Mouse (Mus musculus) hindbrain, embryonic 12.5 days (tissue): ENCODE measurements around the gene Cep97. TPM values are rescaled to one million over a fixed set of nuclear protein-coding genes. Genes with fewer than 3 reads are reported as not detected.

Experiments
- ATAC-seq: fragments of 200-750 bp; cut with Nextera tagmentation; 2 replicates; pipeline ENCODE4 v1.8.0; 2017; ENCODE audit warnings: moderate TSS enrichment; ENCODE audit not compliant: low FRiP score
- H3K27ac ChIP-seq: fragments of 300-500 bp; sonication (generic); 2 replicates; pipeline ENCODE4 v1.5.1; 2016; ENCODE audit warnings: mild to moderate bottlenecking
- H3K27me3 ChIP-seq: fragments of 300-500 bp; sonication (generic); 2 replicates; pipeline ENCODE4 v1.6.1; 2016; ENCODE audit warnings: mild to moderate bottlenecking
- H3K36me3 ChIP-seq: fragments of 300-500 bp; sonication (generic); 2 replicates; pipeline ENCODE4 v1.6.1; 2016; ENCODE audit warnings: mild to moderate bottlenecking
- H3K4me1 ChIP-seq: fragments of 300-500 bp; sonication (generic); 2 replicates; pipeline ENCODE4 v1.6.1; 2016
- H3K4me2 ChIP-seq: fragments of 300-500 bp; sonication (generic); replicated peaks from 2 replicates; pipeline ENCODE4 v1.6.1; 2016; ENCODE audit warnings: mild to moderate bottlenecking
- H3K4me3 ChIP-seq: fragments of 300-500 bp; sonication (generic); 2 replicates; pipeline ENCODE4 v1.5.1; 2016; ENCODE audit warnings: mild to moderate bottlenecking
- H3K9ac ChIP-seq: fragments of 300-500 bp; sonication (generic); 2 replicates; pipeline ENCODE4 v1.6.1; 2016; ENCODE audit warnings: mild to moderate bottlenecking, moderate library complexity
- H3K9me3 ChIP-seq: fragments of 300-500 bp; sonication (generic); replicated peaks from 2 replicates; pipeline ENCODE4 v1.6.1; 2016; ENCODE audit warnings: mild to moderate bottlenecking
- WGBS: fragments of 180-500 bp; shearing (Covaris S2); methylation state at CpG from one replicate; pipeline ENCODE4 v1.1.7; 2016; 5-methylcytosine and 5-hydroxymethylcytosine counted together
- polyA plus RNA-seq: library from polyadenylated mRNA; unstranded; fragments of >200 nt; fragmentation: Nextera tagmentation; extraction: Ambion mirVana; gene quantifications from 2 replicates; pipeline ENCODE4 v1.2.1, GENCODE M21; 2016

Gene Cep97
- polyA plus RNA-seq, 1 experiment from 2014 or later, result 16.5 TPM

GRCm38 (mm10) chr16:55894893-55895650 is 39.6 kb downstream of the Cep97 start, which contains the start of gene Nxpe3:
Gene Nxpe3 (minus strand): TSS chr16:55895285.
- peak within 1 kb of the TSS; percentile 82 for H3K4me2 ChIP-seq
- peak within 1 kb of the TSS; percentile 74 for H3K4me3 ChIP-seq
- H3K36me3 ChIP-seq, result peaks cover 5% of the 10 kb centered on the region; the same call in 1 of the 2 replicates
- under 1% methylated on average over 72 of the region's 74 CpGs for WGBS
- peak within 1 kb of the TSS; percentile 84 for H3K27ac ChIP-seq
- peaks cover 12% of the 10 kb centered on the region for H3K4me1 ChIP-seq
- no peaks in the 10 kb centered on the region for H3K27me3 ChIP-seq
- H3K9ac ChIP-seq, result peak within 1 kb of the TSS; percentile 77
- H3K9me3 ChIP-seq, result no peaks in the 10 kb centered on the region
- ATAC-seq, result peak; percentile 97

- H3K4me3 ChIP-seq, result peak overlapping the region; percentile 74
- H3K9me3 ChIP-seq, result no peaks in the 10 kb centered on the region
- peak overlapping the region; percentile 77 for H3K9ac ChIP-seq
- peaks cover 10% of the 10 kb centered on the region for H3K36me3 ChIP-seq
- H3K4me1 ChIP-seq, result peaks cover 12% of the 10 kb centered on the region
- peak overlapping the region; percentile 82 for H3K4me2 ChIP-seq
- no peaks in the 10 kb centered on the region for H3K27me3 ChIP-seq
- 1% methylated on average over 4 of the region's 4 CpGs for WGBS
- no peak for ATAC-seq
- peak overlapping the region; percentile 84 for H3K27ac ChIP-seq
Measured at GRCm38 (mm10) chr16:55894536-55894892, 40.1 kb downstream of the Cep97 start.

GRCm38 (mm10) chr16:55893410-55894107 is 41.1 kb downstream of the Cep97 start:
- Histone ChIP-seq H3K27me3 (no peaks in the 10 kb centered on the region), H3K36me3 (peaks cover 14% of the 10 kb centered on the region), H3K27ac (no peak overlapping the region), H3K9me3 (no peaks in the 10 kb centered on the region), H3K4me1 (peaks cover 12% of the 10 kb centered on the region), H3K4me3 (no peak overlapping the region), H3K9ac (0 out of 2 replicates have a peak overlapping the region, but pooled peaks have one; percentile 77), H3K4me2 (peak overlapping the region; percentile 82)
- WGBS, result 85% methylated on average over 8 of the region's 8 CpGs
- no peak for ATAC-seq

GRCm38 (mm10) chr16:55892484-55892883 is 42.2 kb downstream of the Cep97 start:
- Histone ChIP-seq H3K4me2 (no peak overlapping the region), H3K27ac (no peak overlapping the region), H3K27me3 (no peaks in the 10 kb centered on the region), H3K9ac (no peak overlapping the region), H3K4me3 (no peak overlapping the region), H3K9me3 (no peaks in the 10 kb centered on the region), H3K36me3 (peaks cover 22% of the 10 kb centered on the region), H3K4me1 (peaks cover 12% of the 10 kb centered on the region)
- no peak for ATAC-seq
- 67% methylated on average over 7 of the region's 7 CpGs for WGBS

- H3K4me3 ChIP-seq, result no peak overlapping the region
- 96% methylated on average over 7 of the region's 7 CpGs for WGBS
- no peaks in the 10 kb centered on the region for H3K27me3 ChIP-seq
Measured at GRCm38 (mm10) chr16:55891346-55891745, 43.3 kb downstream of the Cep97 start.

GRCm38 (mm10) chr16:55890346-55891136 is 44.1 kb downstream of the Cep97 start:
- no peaks in the 10 kb centered on the region for H3K27me3 ChIP-seq
- peaks cover 22% of the 10 kb centered on the region for H3K36me3 ChIP-seq
- H3K4me1 ChIP-seq, result peaks cover 9% of the 10 kb centered on the region
- H3K9ac ChIP-seq, result no peak overlapping the region
- no peak for ATAC-seq
- no peak overlapping the region for H3K27ac ChIP-seq
- no peaks in the 10 kb centered on the region for H3K9me3 ChIP-seq
- 93% methylated on average over 19 of the region's 19 CpGs for WGBS
- H3K4me2 ChIP-seq, result no peak overlapping the region
- no peak overlapping the region for H3K4me3 ChIP-seq

More at GRCm38 (mm10) chr16:55891346-55891745, 43.3 kb downstream of the Cep97 start:
- no peak overlapping the region for H3K27ac ChIP-seq
- H3K4me2 ChIP-seq, result no peak overlapping the region
- H3K36me3 ChIP-seq, result peaks cover 22% of the 10 kb centered on the region
- no peaks in the 10 kb centered on the region for H3K9me3 ChIP-seq
- no peak for ATAC-seq
- H3K9ac ChIP-seq, result no peak overlapping the region
- peaks cover 11% of the 10 kb centered on the region for H3K4me1 ChIP-seq

- Histone ChIP-seq H3K9me3 (no peaks in the 10 kb centered on the region), H3K9ac (no peak overlapping the region), H3K27me3 (no peaks in the 10 kb centered on the region), H3K4me3 (no peak overlapping the region), H3K27ac (no peak overlapping the region), H3K4me1 (peaks cover 7% of the 10 kb centered on the region), H3K36me3 (peaks cover 22% of the 10 kb centered on the region), H3K4me2 (no peak overlapping the region)
- 87% methylated on average over 3 of the region's 3 CpGs for WGBS
- no peak for ATAC-seq
Measured at GRCm38 (mm10) chr16:55889451-55889850, 45.2 kb downstream of the Cep97 start.

GRCm38 (mm10) chr16:55888584-55888960 is 46.1 kb downstream of the Cep97 start:
- Histone ChIP-seq H3K4me3 (no peak overlapping the region), H3K4me2 (no peak overlapping the region), H3K9me3 (no peaks in the 10 kb centered on the region), H3K36me3 (peaks cover 22% of the 10 kb centered on the region), H3K4me1 (no peaks in the 10 kb centered on the region), H3K9ac (no peak overlapping the region), H3K27me3 (no peaks in the 10 kb centered on the region), H3K27ac (no peak overlapping the region)
- WGBS, result 93% methylated on average over 3 of the region's 3 CpGs
- ATAC-seq, result no peak

- 61% methylated on average over 7 of the region's 7 CpGs for WGBS
- Histone ChIP-seq H3K9me3 (no peaks in the 10 kb centered on the region), H3K9ac (no peak overlapping the region), H3K27ac (no peak overlapping the region), H3K4me2 (no peak overlapping the region), H3K27me3 (no peaks in the 10 kb centered on the region), H3K4me3 (no peak overlapping the region), H3K4me1 (no peaks in the 10 kb centered on the region), H3K36me3 (peaks cover 22% of the 10 kb centered on the region)
- no peak for ATAC-seq
Measured at GRCm38 (mm10) chr16:55887814-55888583, 46.7 kb downstream of the Cep97 start.

- no peak for ATAC-seq
- no peaks in the 10 kb centered on the region for H3K27me3 ChIP-seq
- WGBS, result 86% methylated on average over 11 of the region's 11 CpGs
- no peak overlapping the region for H3K4me2 ChIP-seq
- H3K9me3 ChIP-seq, result no peaks in the 10 kb centered on the region
- no peak overlapping the region for H3K9ac ChIP-seq
- no peak overlapping the region for H3K4me3 ChIP-seq
- H3K27ac ChIP-seq, result no peak overlapping the region
- peaks cover 11% of the 10 kb centered on the region for H3K36me3 ChIP-seq
- H3K4me1 ChIP-seq, result no peaks in the 10 kb centered on the region
Measured at GRCm38 (mm10) chr16:55884246-55884645, 50.4 kb downstream of the Cep97 start.

- Histone ChIP-seq H3K27me3 (no peaks in the 10 kb centered on the region), H3K9ac (no peak overlapping the region), H3K4me2 (no peak overlapping the region), H3K27ac (no peak overlapping the region), H3K4me1 (no peaks in the 10 kb centered on the region), H3K4me3 (no peak overlapping the region), H3K9me3 (no peaks in the 10 kb centered on the region), H3K36me3 (no peaks in the 10 kb centered on the region)
- WGBS, result 70% methylated on average over 6 of the region's 6 CpGs
- ATAC-seq, result no peak
Measured at GRCm38 (mm10) chr16:55876025-55876424, 58.6 kb downstream of the Cep97 start.
